Mouse (Mus musculus): ENCODE data around the gene Krt83. TPM values are rescaled to one million over a fixed set of nuclear protein-coding genes. Genes with fewer than 3 reads are reported as not detected.
A peak's percentile ranks its signal among the peaks of the same experiment; 100 is the strongest.

Gene Krt83
- polyA plus RNA-seq, 1 experiment from 2014 or later = not detected

- no peak for ATAC-seq
- no peak for DNase-seq (ENCODE audit: low spot score)
- WGBS = 64% methylated on average over 1 of the region's 1 CpGs
Observed at GRCm38 (mm10) chr15:101483646-101484045, 7.7 kb downstream of the Krt83 start.

GRCm38 (mm10) chr15:101482056-101482455, 9.3 kb downstream of the Krt83 start:
- Histone ChIP-seq H3K9ac (ENCODE audit: low read length) (no peak overlapping the region), H3K4me3 (ENCODE audit: low read depth, low read length) (no peak overlapping the region), H3K9me3 (replicated peaks; ENCODE audit: control insufficient read depth, low read length) (no peaks in the 10 kb centered on the region), H3K4me2 (ENCODE audit: low read length) (no peak overlapping the region), H3K36me3 (ENCODE audit: control insufficient read depth, insufficient read depth, low read length) (no peaks in the 10 kb centered on the region), H3K4me1 (ENCODE audit: control insufficient read depth, insufficient read depth, low read length) (peaks cover 7% of the 10 kb centered on the region; the same call in 1 of the 2 replicates), H3K27me3 (replicated peaks; ENCODE audit: control insufficient read depth, insufficient read depth, low read length) (0 out of 2 replicates have a peak, but pooled peaks cover 2% of the 10 kb centered on the region), H3K27ac (ENCODE audit: low read depth, low read length) (no peak overlapping the region)
- ATAC-seq (no peak), DNase-seq (ENCODE audit: low spot score) (no peak)
- WGBS = 44% methylated on average over 4 of the region's 4 CpGs

More at GRCm38 (mm10) chr15:101483646-101484045, 7.7 kb downstream of the Krt83 start:
- H3K27ac ChIP-seq (ENCODE audit: low read depth, low read length) = no peak overlapping the region
- no peaks in the 10 kb centered on the region for H3K36me3 ChIP-seq (ENCODE audit: control insufficient read depth, insufficient read depth, low read length)
- no peak overlapping the region for H3K4me3 ChIP-seq (ENCODE audit: low read depth, low read length)
- H3K4me1 ChIP-seq (ENCODE audit: control insufficient read depth, insufficient read depth, low read length) = peaks cover 7% of the 10 kb centered on the region; the same call in 1 of the 2 replicates
- H3K9ac ChIP-seq (ENCODE audit: low read length) = no peak overlapping the region
- no peak overlapping the region for H3K4me2 ChIP-seq (ENCODE audit: low read length)
- H3K9me3 ChIP-seq (replicated peaks; ENCODE audit: control insufficient read depth, low read length) = no peaks in the 10 kb centered on the region
- 0 out of 2 replicates have a peak, but pooled peaks cover 2% of the 10 kb centered on the region for H3K27me3 ChIP-seq (replicated peaks; ENCODE audit: control insufficient read depth, insufficient read depth, low read length)

DNA sequence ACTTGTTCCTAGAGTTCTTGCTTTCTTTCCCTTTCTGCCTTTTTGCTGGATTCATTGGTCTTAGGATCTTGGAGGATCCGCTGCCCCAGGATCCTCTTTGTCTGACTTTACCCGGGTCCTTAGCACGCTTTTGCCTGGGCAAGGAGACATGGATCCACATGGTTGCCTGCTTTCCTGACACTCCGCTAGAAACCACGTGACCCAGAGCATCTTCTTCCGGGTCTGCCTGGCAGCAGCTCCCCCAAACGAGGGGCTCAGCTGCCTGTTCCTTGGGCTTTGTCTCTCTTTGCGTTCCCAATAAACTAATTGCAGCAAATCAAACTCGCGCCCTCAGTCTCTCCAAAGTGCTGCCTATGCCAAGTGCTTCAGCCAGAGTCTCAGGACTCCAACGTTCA, 11.6 kb downstream of the Krt83 start:
- DNase-seq (ENCODE audit: low spot score) (peak; percentile 66), ATAC-seq (peak; percentile 74)
- peak overlapping the region; percentile 22 for H3K9ac ChIP-seq (ENCODE audit: low read length)
- H3K4me2 ChIP-seq (ENCODE audit: low read length) = peak overlapping the region; percentile 61
- H3K27ac ChIP-seq (ENCODE audit: low read depth, low read length) = no peak overlapping the region
- peaks cover 7% of the 10 kb centered on the region; the same call in 1 of the 2 replicates for H3K4me1 ChIP-seq (ENCODE audit: control insufficient read depth, insufficient read depth, low read length)
- no peaks in the 10 kb centered on the region for H3K9me3 ChIP-seq (replicated peaks; ENCODE audit: control insufficient read depth, low read length)
- H3K27me3 ChIP-seq (replicated peaks; ENCODE audit: control insufficient read depth, insufficient read depth, low read length) = 0 out of 2 replicates have a peak, but pooled peaks cover 2% of the 10 kb centered on the region
- 27% methylated on average over 11 of the region's 11 CpGs for WGBS
- peak overlapping the region; percentile 24 for H3K4me3 ChIP-seq (ENCODE audit: low read depth, low read length)
- H3K36me3 ChIP-seq (ENCODE audit: control insufficient read depth, insufficient read depth, low read length) = no peaks in the 10 kb centered on the region

- H3K36me3 ChIP-seq (ENCODE audit: control insufficient read depth, insufficient read depth, low read length) = no peaks in the 10 kb centered on the region
- H3K4me1 ChIP-seq (ENCODE audit: control insufficient read depth, insufficient read depth, low read length) = peaks cover 7% of the 10 kb centered on the region; the same call in 1 of the 2 replicates
- DNase-seq (ENCODE audit: low spot score) (peak; percentile 59), ATAC-seq (peak; percentile 46)
- H3K4me3 ChIP-seq (ENCODE audit: low read depth, low read length) = peak overlapping the region; percentile 24
- no peak overlapping the region for H3K27ac ChIP-seq (ENCODE audit: low read depth, low read length)
- no peaks in the 10 kb centered on the region for H3K9me3 ChIP-seq (replicated peaks; ENCODE audit: control insufficient read depth, low read length)
- H3K4me2 ChIP-seq (ENCODE audit: low read length) = peak overlapping the region; percentile 61
- H3K27me3 ChIP-seq (replicated peaks; ENCODE audit: control insufficient read depth, insufficient read depth, low read length) = 0 out of 2 replicates have a peak, but pooled peaks cover 2% of the 10 kb centered on the region
- peak overlapping the region; percentile 22 for H3K9ac ChIP-seq (ENCODE audit: low read length)
- 9% methylated on average over 31 of the region's 31 CpGs for WGBS
Observed at GRCm38 (mm10) chr15:101479007-101479665, 12.2 kb downstream of the Krt83 start.

- Histone ChIP-seq H3K4me2 (ENCODE audit: low read length) (no peak within 1 kb of the TSS), H3K9ac (ENCODE audit: low read length) (no peak within 1 kb of the TSS), H3K4me1 (ENCODE audit: control insufficient read depth, insufficient read depth, low read length) (no peaks in the 10 kb centered on the region), H3K4me3 (ENCODE audit: low read depth, low read length) (no peak within 1 kb of the TSS), H3K9me3 (replicated peaks; ENCODE audit: control insufficient read depth, low read length) (no peaks in the 10 kb centered on the region), H3K27ac (ENCODE audit: low read depth, low read length) (no peak within 1 kb of the TSS), H3K36me3 (ENCODE audit: control insufficient read depth, insufficient read depth, low read length) (no peaks in the 10 kb centered on the region), H3K27me3 (replicated peaks; ENCODE audit: control insufficient read depth, insufficient read depth, low read length) (no peaks in the 10 kb centered on the region)
- ATAC-seq (no peak), DNase-seq (ENCODE audit: low spot score) (no peak)
- WGBS = 36% methylated on average over 10 of the region's 10 CpGs
Observed at GRCm38 (mm10) chr15:101472952-101473528, 18.3 kb downstream of the Krt83 start, which contains the start of gene Krt86. Gene Krt86, plus strand, starts transcription at chr15:101473478.

DNA sequence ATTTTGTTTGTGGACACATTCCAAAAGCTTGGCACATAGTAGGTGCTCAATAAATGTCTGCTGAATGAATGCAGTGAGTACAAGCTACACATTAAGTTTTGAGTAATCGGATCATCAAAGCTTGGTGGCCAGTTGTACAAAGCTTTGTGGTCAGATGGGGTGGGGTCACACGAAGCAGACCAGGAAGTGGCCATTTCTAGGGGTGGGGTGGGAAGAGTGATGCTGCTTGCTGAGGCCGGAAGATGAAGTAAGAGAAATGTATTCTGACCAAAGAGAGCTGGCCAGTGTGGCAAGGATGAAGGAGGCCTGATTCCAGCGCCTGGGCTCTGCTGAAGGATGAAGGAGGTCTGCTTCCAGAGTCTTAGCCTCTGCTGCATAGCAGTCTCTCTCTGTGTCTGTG, 22.2 kb downstream of the Krt83 start:
- no peak overlapping the region for H3K9ac ChIP-seq (ENCODE audit: low read length)
- no peaks in the 10 kb centered on the region for H3K9me3 ChIP-seq (replicated peaks; ENCODE audit: control insufficient read depth, low read length)
- no peaks in the 10 kb centered on the region for H3K4me1 ChIP-seq (ENCODE audit: control insufficient read depth, insufficient read depth, low read length)
- no peak overlapping the region for H3K27ac ChIP-seq (ENCODE audit: low read depth, low read length)
- WGBS = 86% methylated on average over 4 of the region's 4 CpGs
- DNase-seq (ENCODE audit: low spot score) (no peak), ATAC-seq (no peak)
- no peaks in the 10 kb centered on the region for H3K36me3 ChIP-seq (ENCODE audit: control insufficient read depth, insufficient read depth, low read length)
- no peak overlapping the region for H3K4me2 ChIP-seq (ENCODE audit: low read length)
- H3K27me3 ChIP-seq (replicated peaks; ENCODE audit: control insufficient read depth, insufficient read depth, low read length) = no peaks in the 10 kb centered on the region
- no peak overlapping the region for H3K4me3 ChIP-seq (ENCODE audit: low read depth, low read length)

GRCm38 (mm10) chr15:101463651-101464050, 27.7 kb downstream of the Krt83 start, which contains the start of gene Krt81:
Gene Krt81, minus strand, starts transcription at chr15:101463751.
- no peak within 1 kb of the TSS for H3K4me3 ChIP-seq (ENCODE audit: low read depth, low read length)
- no peaks in the 10 kb centered on the region for H3K36me3 ChIP-seq (ENCODE audit: control insufficient read depth, insufficient read depth, low read length)
- H3K4me2 ChIP-seq (ENCODE audit: low read length) = no peak within 1 kb of the TSS
- H3K4me1 ChIP-seq (ENCODE audit: control insufficient read depth, insufficient read depth, low read length) = no peaks in the 10 kb centered on the region
- no peak for ATAC-seq
- WGBS = 86% methylated on average over 13 of the region's 13 CpGs
- no peak for DNase-seq (ENCODE audit: low spot score)
- no peaks in the 10 kb centered on the region for H3K27me3 ChIP-seq (replicated peaks; ENCODE audit: control insufficient read depth, insufficient read depth, low read length)
- H3K9ac ChIP-seq (ENCODE audit: low read length) = no peak within 1 kb of the TSS
- H3K9me3 ChIP-seq (replicated peaks; ENCODE audit: control insufficient read depth, low read length) = no peaks in the 10 kb centered on the region
- H3K27ac ChIP-seq (ENCODE audit: low read depth, low read length) = no peak within 1 kb of the TSS

GRCm38 (mm10) chr15:101459283-101459682, 32.0 kb downstream of the Krt83 start:
- DNase-seq (ENCODE audit: low spot score) = no peak
- Histone ChIP-seq H3K27me3 (replicated peaks; ENCODE audit: control insufficient read depth, insufficient read depth, low read length) (no peaks in the 10 kb centered on the region), H3K9me3 (replicated peaks; ENCODE audit: control insufficient read depth, low read length) (no peaks in the 10 kb centered on the region), H3K4me1 (ENCODE audit: control insufficient read depth, insufficient read depth, low read length) (no peaks in the 10 kb centered on the region), H3K27ac (ENCODE audit: low read depth, low read length) (no peak overlapping the region), H3K4me3 (ENCODE audit: low read depth, low read length) (no peak overlapping the region), H3K4me2 (ENCODE audit: low read length) (no peak overlapping the region), H3K9ac (ENCODE audit: low read length) (no peak overlapping the region; the same call in 1 of the 2 replicates), H3K36me3 (ENCODE audit: control insufficient read depth, insufficient read depth, low read length) (no peaks in the 10 kb centered on the region)
- 82% methylated on average over 14 of the region's 14 CpGs for WGBS
- no peak for ATAC-seq

Data from forebrain, embryonic 14.5 days (tissue).